Mouse (Mus musculus) heart, embryonic 10.5 days (tissue): ENCODE measurements at regions not wholly inside any gene's neighbourhood (a gene's known extent, or its start where the extent isn't known, plus 50 kb on each side); places are given as distances from the start of the nearest gene placed in this dataset.

Source experiments
- DNase-seq: peaks from one replicate; pipeline ENCODE4 v3.0.0-alpha.2; 2017; ENCODE audit warnings: low spot score
- H3K27ac ChIP-seq: fragments of 300-500 bp; sonication (generic); 2 replicates; pipeline ENCODE4 v1.5.1; 2016; ENCODE audit warnings: mild to moderate bottlenecking
- H3K27me3 ChIP-seq: fragments of 300-500 bp; sonication (generic); 2 replicates; pipeline ENCODE4 v1.6.1; 2016; ENCODE audit warnings: mild to moderate bottlenecking; ENCODE audit not compliant: poor library complexity, insufficient read depth, severe bottlenecking
- H3K36me3 ChIP-seq: fragments of 300-500 bp; sonication (generic); 2 replicates; pipeline ENCODE4 v1.6.1; 2016; ENCODE audit warnings: mild to moderate bottlenecking, moderate library complexity
- H3K4me1 ChIP-seq: fragments of 300-500 bp; sonication (generic); 2 replicates; pipeline ENCODE4 v1.6.1; 2016; ENCODE audit warnings: mild to moderate bottlenecking
- H3K4me3 ChIP-seq: fragments of 300-500 bp; sonication (generic); 2 replicates; pipeline ENCODE4 v1.5.1; 2016; ENCODE audit warnings: mild to moderate bottlenecking, moderate library complexity
- H3K9me3 ChIP-seq: fragments of 300-500 bp; sonication (generic); 2 replicates; pipeline ENCODE4 v1.6.1; 2016; ENCODE audit warnings: mild to moderate bottlenecking, moderate library complexity
- WGBS: fragments of 180-500 bp; shearing (Covaris S2); methylation state at CpG from one replicate; pipeline ENCODE4 v1.1.7; 2016; 5-methylcytosine and 5-hydroxymethylcytosine counted together

DNA sequence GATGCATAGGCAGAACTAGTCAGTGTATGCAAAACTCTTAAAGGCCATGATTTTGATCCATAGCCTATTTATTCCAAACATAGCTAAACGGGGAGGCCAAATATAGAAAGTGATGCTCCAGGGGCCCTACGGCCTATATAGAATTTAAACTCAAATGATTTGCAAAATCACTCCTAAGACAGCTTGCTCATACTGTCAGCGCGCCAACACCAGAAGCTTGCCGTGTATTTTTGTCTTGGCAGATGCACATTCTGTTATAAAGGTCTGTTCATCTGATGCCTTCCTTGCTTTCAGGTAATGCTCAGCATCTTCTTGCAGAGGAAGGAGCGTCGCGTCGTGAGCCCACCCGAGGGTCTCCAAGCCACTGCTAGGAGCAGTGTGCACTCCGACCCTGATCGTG is 184.8 kb upstream of the Gk2 start:
- DNase-seq: no peak
- WGBS: 87% methylated on average over 12 of the region's 12 CpGs
- H3K9me3 ChIP-seq: no peaks in the 10 kb centered on the region
- H3K4me1 ChIP-seq: no peaks in the 10 kb centered on the region
- no peaks in the 10 kb centered on the region for H3K36me3 ChIP-seq
- no peak overlapping the region for H3K27ac ChIP-seq
- no peak overlapping the region for H3K4me3 ChIP-seq
- no peaks in the 10 kb centered on the region for H3K27me3 ChIP-seq

GRCm38 (mm10) chr5:97636357-97636756 is 179.5 kb upstream of the Gk2 start:
- WGBS: 78% methylated on average over 7 of the region's 7 CpGs
- no peaks in the 10 kb centered on the region for H3K27me3 ChIP-seq
- H3K4me3 ChIP-seq: no peak overlapping the region
- H3K27ac ChIP-seq: no peak overlapping the region
- no peaks in the 10 kb centered on the region for H3K4me1 ChIP-seq
- H3K36me3 ChIP-seq: no peaks in the 10 kb centered on the region
- no peak for DNase-seq
- no peaks in the 10 kb centered on the region for H3K9me3 ChIP-seq

- no peaks in the 10 kb centered on the region for H3K4me1 ChIP-seq
- H3K27me3 ChIP-seq: no peaks in the 10 kb centered on the region
- H3K4me3 ChIP-seq: no peak overlapping the region
- H3K27ac ChIP-seq: no peak overlapping the region
- no peaks in the 10 kb centered on the region for H3K9me3 ChIP-seq
- no peaks in the 10 kb centered on the region for H3K36me3 ChIP-seq
- DNase-seq: no peak
- 81% methylated on average over 6 of the region's 6 CpGs for WGBS
Measured at GRCm38 (mm10) chr5:97633766-97634165, 176.9 kb upstream of the Gk2 start.

GRCm38 (mm10) chr5:97632791-97633190 is 176.0 kb upstream of the Gk2 start:
- no peaks in the 10 kb centered on the region for H3K36me3 ChIP-seq
- no peaks in the 10 kb centered on the region for H3K9me3 ChIP-seq
- WGBS: 71% methylated on average over 7 of the region's 7 CpGs

DNA sequence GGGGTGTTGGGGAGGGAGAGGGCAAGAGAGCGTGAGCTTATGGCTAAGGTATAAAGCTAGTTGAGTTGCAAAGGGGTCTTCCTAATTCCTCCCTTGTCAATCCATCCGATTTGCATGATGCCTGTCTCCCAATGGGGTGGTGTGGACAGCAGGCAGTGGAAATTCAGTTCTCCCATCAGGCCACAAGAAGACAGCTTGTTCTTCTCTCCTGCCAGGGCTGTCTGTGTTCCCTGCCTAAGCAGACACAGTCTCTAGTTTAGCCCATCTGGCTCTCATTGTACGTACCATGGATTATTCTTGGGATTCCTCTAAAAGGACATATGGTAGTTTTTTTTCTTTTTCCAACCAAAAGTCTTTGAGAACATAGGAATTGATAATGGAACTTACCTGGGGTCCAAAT is 168.4 kb upstream of the Gk2 start:
- Histone ChIP-seq H3K27me3 (no peaks in the 10 kb centered on the region), H3K27ac (no peak overlapping the region), H3K4me1 (no peaks in the 10 kb centered on the region), H3K36me3 (no peaks in the 10 kb centered on the region), H3K4me3 (no peak overlapping the region), H3K9me3 (no peaks in the 10 kb centered on the region)
- DNase-seq: no peak
- 77% methylated on average over 3 of the region's 3 CpGs for WGBS

More at GRCm38 (mm10) chr5:97632791-97633190, 176.0 kb upstream of the Gk2 start:
- Histone ChIP-seq H3K4me3 (no peak overlapping the region), H3K27ac (no peak overlapping the region), H3K4me1 (no peaks in the 10 kb centered on the region), H3K27me3 (no peaks in the 10 kb centered on the region)
- no peak for DNase-seq

DNA sequence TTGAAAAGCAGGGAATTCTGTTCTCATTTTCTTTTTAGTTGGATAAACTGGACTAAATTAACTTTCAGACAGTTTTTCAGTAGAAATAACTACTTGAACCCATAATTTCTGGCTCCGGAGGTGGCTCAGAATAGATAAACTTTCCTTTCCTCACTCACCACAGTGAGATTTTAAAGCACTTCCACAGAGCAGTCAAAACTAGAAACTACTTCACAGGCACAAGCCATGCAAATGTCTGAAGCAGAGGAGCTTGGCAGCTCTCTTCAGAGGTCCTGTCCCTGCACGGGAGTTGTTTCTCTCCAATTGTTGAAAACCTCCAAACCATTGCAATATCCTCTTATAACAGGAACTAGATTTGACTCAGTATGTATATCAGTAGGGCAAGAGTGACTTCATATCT is 163.1 kb upstream of the Gk2 start:
- no peak for DNase-seq
- no peaks in the 10 kb centered on the region for H3K9me3 ChIP-seq
- H3K36me3 ChIP-seq: no peaks in the 10 kb centered on the region
- WGBS: 86% methylated on average over 2 of the region's 2 CpGs
- no peaks in the 10 kb centered on the region for H3K4me1 ChIP-seq
- H3K27me3 ChIP-seq: no peaks in the 10 kb centered on the region
- H3K27ac ChIP-seq: no peak overlapping the region
- no peak overlapping the region for H3K4me3 ChIP-seq

DNA sequence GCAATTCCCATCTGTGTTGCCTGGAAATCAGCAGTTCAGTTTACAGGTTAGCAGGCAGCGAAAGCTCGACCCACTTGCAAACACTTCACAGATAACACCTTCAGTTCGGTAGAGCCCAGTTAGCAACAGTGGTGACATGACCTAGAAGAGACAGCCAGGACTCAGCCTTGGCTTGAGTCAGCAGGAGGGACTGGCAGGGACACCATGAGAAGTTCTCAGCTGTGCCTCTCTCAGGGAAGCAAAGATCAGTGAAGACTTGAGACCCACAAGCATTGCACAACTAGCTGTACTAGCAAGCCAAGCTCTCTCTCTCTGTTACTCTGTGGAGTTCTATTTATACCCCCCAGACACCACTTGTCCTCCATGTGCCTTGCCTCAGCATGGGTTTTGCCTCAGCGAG is 161.6 kb upstream of the Gk2 start:
- H3K9me3 ChIP-seq: no peaks in the 10 kb centered on the region
- H3K4me1 ChIP-seq: no peaks in the 10 kb centered on the region
- 63% methylated on average over 4 of the region's 4 CpGs for WGBS
- no peak overlapping the region for H3K4me3 ChIP-seq
- DNase-seq: no peak
- no peaks in the 10 kb centered on the region for H3K36me3 ChIP-seq
- no peak overlapping the region for H3K27ac ChIP-seq
- no peaks in the 10 kb centered on the region for H3K27me3 ChIP-seq

DNA sequence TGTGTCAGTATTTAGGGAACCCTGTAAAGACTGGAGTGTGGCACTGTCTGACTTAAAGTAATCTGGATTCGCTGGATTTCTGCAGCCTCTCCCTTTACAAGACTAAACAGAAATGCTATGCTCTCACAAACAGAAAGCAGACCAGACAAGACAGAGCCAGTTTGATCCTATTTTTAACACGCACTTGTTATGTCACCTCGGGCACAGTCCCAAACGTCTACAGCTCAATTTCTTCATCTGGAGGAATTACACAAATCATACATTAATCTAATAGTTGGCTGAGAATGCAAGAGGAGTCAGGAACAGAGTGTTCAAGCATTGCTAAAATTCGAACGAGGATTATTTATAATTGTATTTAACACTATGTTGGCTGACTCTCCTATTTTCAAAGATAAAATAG is 145.4 kb upstream of the Gk2 start:
- Histone ChIP-seq H3K9me3 (no peaks in the 10 kb centered on the region), H3K4me1 (0 out of 2 replicates have a peak, but pooled peaks cover 6% of the 10 kb centered on the region), H3K27me3 (no peaks in the 10 kb centered on the region), H3K36me3 (no peaks in the 10 kb centered on the region), H3K27ac (no peak overlapping the region), H3K4me3 (no peak overlapping the region)
- DNase-seq: no peak
- 64% methylated on average over 6 of the region's 6 CpGs for WGBS

DNA sequence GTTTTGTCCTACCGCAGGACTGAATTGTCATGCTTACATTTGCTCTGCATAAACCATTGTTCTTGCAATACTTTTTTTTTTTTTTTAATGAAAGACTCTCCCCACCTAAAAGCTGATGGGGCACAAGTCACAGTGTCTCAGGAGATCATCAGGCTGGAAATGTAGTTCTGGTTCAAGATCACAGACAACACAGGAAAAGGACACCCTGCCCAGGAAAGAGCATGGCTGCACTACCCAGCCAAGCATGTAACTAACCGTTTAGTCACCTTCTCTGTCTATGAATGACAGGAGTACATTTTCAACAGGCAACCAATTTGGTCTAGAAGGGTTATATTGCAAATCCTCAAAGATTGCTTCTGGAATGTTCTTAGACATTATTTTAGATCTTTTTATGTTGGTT is 144.6 kb upstream of the Gk2 start:
- Histone ChIP-seq H3K9me3 (no peaks in the 10 kb centered on the region), H3K27ac (no peak overlapping the region), H3K27me3 (no peaks in the 10 kb centered on the region), H3K4me3 (no peak overlapping the region), H3K36me3 (no peaks in the 10 kb centered on the region), H3K4me1 (0 out of 2 replicates have a peak, but pooled peaks cover 6% of the 10 kb centered on the region)
- no peak for DNase-seq
- WGBS: 76% methylated on average over 2 of the region's 2 CpGs

GRCm38 (mm10) chr5:97598741-97599140 is 141.9 kb upstream of the Gk2 start:
- H3K9me3 ChIP-seq: no peaks in the 10 kb centered on the region
- DNase-seq: no peak
- H3K4me3 ChIP-seq: no peak overlapping the region
- no peaks in the 10 kb centered on the region for H3K36me3 ChIP-seq
- no peak overlapping the region for H3K27ac ChIP-seq
- WGBS: 76% methylated on average over 9 of the region's 9 CpGs
- H3K27me3 ChIP-seq: no peaks in the 10 kb centered on the region
- H3K4me1 ChIP-seq: 0 out of 2 replicates have a peak, but pooled peaks cover 6% of the 10 kb centered on the region

DNA sequence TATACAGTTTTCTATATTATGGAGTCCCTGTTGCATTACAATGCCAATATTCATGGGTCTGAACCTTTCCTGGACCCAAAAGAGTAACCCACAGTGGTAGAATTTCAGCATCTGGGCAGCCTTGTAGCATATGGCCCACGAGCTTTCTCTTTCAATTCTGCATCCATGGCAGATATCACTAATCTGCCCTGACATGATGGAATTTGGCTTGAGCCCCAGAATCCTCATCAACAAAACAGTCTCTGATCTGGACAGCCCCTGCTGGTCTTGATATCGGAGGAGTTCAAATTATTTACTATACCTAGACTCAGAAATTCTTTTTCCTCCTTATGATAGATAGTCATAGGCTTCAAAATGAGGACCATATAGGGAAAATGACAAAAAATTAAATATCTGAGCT is 139.1 kb upstream of the Gk2 start:
- H3K9me3 ChIP-seq: no peaks in the 10 kb centered on the region
- DNase-seq: no peak
- no peak overlapping the region for H3K27ac ChIP-seq
- no peaks in the 10 kb centered on the region for H3K36me3 ChIP-seq
- no peaks in the 10 kb centered on the region for H3K4me1 ChIP-seq
- WGBS: 81% methylated on average over 2 of the region's 2 CpGs
- H3K27me3 ChIP-seq: no peaks in the 10 kb centered on the region
- no peak overlapping the region for H3K4me3 ChIP-seq

- Histone ChIP-seq H3K27ac (no peak overlapping the region), H3K36me3 (no peaks in the 10 kb centered on the region), H3K4me1 (no peaks in the 10 kb centered on the region), H3K9me3 (no peaks in the 10 kb centered on the region), H3K4me3 (no peak overlapping the region), H3K27me3 (no peaks in the 10 kb centered on the region)
- no peak for DNase-seq
- 74% methylated on average over 7 of the region's 7 CpGs for WGBS
Measured at GRCm38 (mm10) chr5:97594081-97594480, 137.3 kb upstream of the Gk2 start.

GRCm38 (mm10) chr5:97582509-97582908 is 125.7 kb upstream of the Gk2 start:
- no peaks in the 10 kb centered on the region for H3K4me1 ChIP-seq

GRCm38 (mm10) chr5:97565486-97565885 is 108.7 kb upstream of the Gk2 start:
- H3K27me3 ChIP-seq: no peaks in the 10 kb centered on the region
- DNase-seq: no peak
- WGBS: 72% methylated on average over 5 of the region's 5 CpGs

More at GRCm38 (mm10) chr5:97582509-97582908, 125.7 kb upstream of the Gk2 start:
- no peak for DNase-seq
- Histone ChIP-seq H3K4me3 (no peak overlapping the region), H3K36me3 (no peaks in the 10 kb centered on the region), H3K9me3 (no peaks in the 10 kb centered on the region), H3K27ac (no peak overlapping the region), H3K27me3 (no peaks in the 10 kb centered on the region)
- WGBS: 89% methylated on average over 2 of the region's 2 CpGs

More at GRCm38 (mm10) chr5:97565486-97565885, 108.7 kb upstream of the Gk2 start:
- Histone ChIP-seq H3K36me3 (no peaks in the 10 kb centered on the region), H3K27ac (no peak overlapping the region), H3K4me1 (no peaks in the 10 kb centered on the region), H3K9me3 (no peaks in the 10 kb centered on the region), H3K4me3 (no peak overlapping the region)
